Mouse (Mus musculus) stomach, embryonic 14.5 days (tissue): ENCODE results near the gene Clca2. TPM values are rescaled to one million over a fixed set of nuclear protein-coding genes. Genes with fewer than 3 reads are reported as not detected.

ENCODE experiments used
- polyA plus RNA-seq: library from polyadenylated mRNA; unstranded; fragments of >200 nt; fragmentation: Nextera tagmentation; extraction: Ambion mirVana; gene quantifications from 2 replicates; pipeline ENCODE4 v1.2.1, GENCODE M21; 2014

Gene Clca2
- polyA plus RNA-seq, 1 experiment from 2014 or later = 1.2 TPM

Other genes with a start within 250 kb of the Clca2 start
- not detected in 2 replicates for gene Clca4b, start 166.9 kb downstream of the Clca2 start, polyA plus RNA-seq
- not detected in 2 replicates for gene Clca4a, start 124.4 kb downstream of the Clca2 start, polyA plus RNA-seq
- gene Clca1, start 66.7 kb downstream of the Clca2 start, polyA plus RNA-seq = 0.32 and 1.9 TPM in 2 replicates
- gene Odf2l, start 19.1 kb upstream of the Clca2 start, polyA plus RNA-seq = 22.3 and 23.4 TPM in 2 replicates
- gene Col24a1, start 193.0 kb upstream of the Clca2 start, polyA plus RNA-seq = 4.9 and 5.7 TPM in 2 replicates